Mouse (Mus musculus) forebrain, embryonic 13.5 days (tissue): ENCODE measurements around the gene Kirrel3. TPM values are rescaled to one million over a fixed set of nuclear protein-coding genes. Genes with fewer than 3 reads are reported as not detected.

Experiments used
- ATAC-seq: fragments of 200-750 bp; cut with Nextera tagmentation; 2 replicates; pipeline ENCODE4 v1.8.0; 2017
- H3K27ac ChIP-seq: fragments of 300-500 bp; sonication (generic); 2 replicates; pipeline ENCODE4 v1.5.1; 2015; ENCODE audit warnings: inconsistent platforms, mild to moderate bottlenecking, moderate library complexity
- H3K27me3 ChIP-seq: fragments of 300-500 bp; sonication (generic); 2 replicates; pipeline ENCODE4 v1.6.1; 2015; ENCODE audit warnings: mild to moderate bottlenecking, inconsistent platforms
- H3K36me3 ChIP-seq: fragments of 300-500 bp; sonication (generic); 2 replicates; pipeline ENCODE4 v1.6.1; 2015; ENCODE audit warnings: mild to moderate bottlenecking, inconsistent platforms; ENCODE audit not compliant: poor library complexity, severe bottlenecking
- H3K4me1 ChIP-seq: fragments of 300-500 bp; sonication (generic); 2 replicates; pipeline ENCODE4 v1.6.1; 2015; ENCODE audit warnings: inconsistent platforms
- H3K4me2 ChIP-seq: fragments of 300-500 bp; sonication (generic); 2 replicates; pipeline ENCODE4 v1.6.1; 2015; ENCODE audit warnings: inconsistent platforms, mild to moderate bottlenecking, moderate library complexity
- H3K4me3 ChIP-seq: fragments of 300-500 bp; sonication (generic); 2 replicates; pipeline ENCODE4 v1.5.1; 2015; ENCODE audit warnings: mild to moderate bottlenecking, inconsistent platforms
- H3K9ac ChIP-seq: fragments of 300-500 bp; sonication (generic); 2 replicates; pipeline ENCODE4 v1.6.1; 2015; ENCODE audit warnings: mild to moderate bottlenecking, inconsistent platforms
- H3K9me3 ChIP-seq: fragments of 300-500 bp; sonication (generic); replicated peaks from 2 replicates; pipeline ENCODE4 v1.6.1; 2016; ENCODE audit warnings: inconsistent platforms
- WGBS: fragments of 180-500 bp; shearing (Covaris S2); methylation state at CpG from one replicate; pipeline ENCODE4 v1.1.7; 2015; 5-methylcytosine and 5-hydroxymethylcytosine counted together
- polyA plus RNA-seq: library from polyadenylated mRNA; unstranded; fragments of >200 nt; fragmentation: Nextera tagmentation; extraction: Ambion mirVana; gene quantifications from 2 replicates; pipeline ENCODE4 v1.2.1, GENCODE M21; 2015

Gene Kirrel3
- polyA plus RNA-seq, 1 experiment from 2014 or later = 17.1 TPM

DNA sequence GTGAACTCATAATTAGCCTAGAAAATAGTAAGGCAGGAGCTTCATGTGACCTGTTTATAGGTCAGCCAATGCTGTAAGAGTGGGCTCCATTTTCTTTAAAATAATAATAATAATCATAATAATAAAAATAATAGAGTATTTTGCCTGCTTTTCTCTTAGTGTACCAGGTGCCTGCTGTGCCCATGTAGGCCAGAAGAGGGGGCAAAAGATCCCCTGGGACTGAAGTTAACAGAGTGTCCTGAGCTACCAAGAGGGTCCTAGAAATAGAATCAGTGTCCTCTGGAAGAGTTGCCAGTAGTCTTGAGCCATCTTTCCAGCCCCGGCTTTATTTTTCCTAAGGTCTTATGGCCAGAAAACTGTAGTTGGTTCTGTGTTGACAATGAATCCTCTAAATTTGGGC is 174.9 kb downstream of the Kirrel3 start:
- H3K9ac ChIP-seq = no peak overlapping the region
- H3K4me1 ChIP-seq = peaks cover 10% of the 10 kb centered on the region; the same call in 1 of the 2 replicates
- no peak overlapping the region for H3K27ac ChIP-seq
- no peaks in the 10 kb centered on the region for H3K9me3 ChIP-seq
- 89% methylated on average over 1 of the region's 1 CpGs for WGBS
- no peaks in the 10 kb centered on the region for H3K36me3 ChIP-seq
- peaks cover 23% of the 10 kb centered on the region for H3K27me3 ChIP-seq
- H3K4me2 ChIP-seq = no peak overlapping the region
- H3K4me3 ChIP-seq = no peak overlapping the region
- no peak for ATAC-seq

DNA sequence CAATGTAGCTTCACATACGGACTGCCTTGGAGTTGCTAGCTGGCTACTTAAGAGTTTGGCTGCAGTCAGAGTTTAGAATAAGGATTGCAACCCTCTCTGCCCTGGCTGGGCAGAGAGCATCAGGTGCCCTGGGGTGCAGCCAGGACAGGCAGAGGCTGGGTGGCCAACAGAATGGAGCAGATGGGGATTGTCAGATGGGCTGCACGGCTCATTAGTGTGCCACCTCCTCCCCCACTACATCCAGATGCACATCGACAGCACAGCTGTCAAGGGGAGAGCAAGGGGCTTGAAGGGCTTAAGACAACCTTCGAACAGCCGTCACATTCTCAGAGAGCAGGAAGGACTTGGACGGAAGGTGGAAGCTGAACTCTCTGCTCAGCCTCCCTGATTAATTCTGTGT is 177.7 kb downstream of the Kirrel3 start:
- Histone ChIP-seq H3K4me1 (peaks cover 19% of the 10 kb centered on the region), H3K27ac (no peak overlapping the region), H3K9ac (no peak overlapping the region), H3K9me3 (no peaks in the 10 kb centered on the region), H3K4me2 (no peak overlapping the region), H3K27me3 (peaks cover 41% of the 10 kb centered on the region), H3K36me3 (no peaks in the 10 kb centered on the region), H3K4me3 (no peak overlapping the region)
- ATAC-seq = no peak
- 46% methylated on average over 6 of the region's 6 CpGs for WGBS

DNA sequence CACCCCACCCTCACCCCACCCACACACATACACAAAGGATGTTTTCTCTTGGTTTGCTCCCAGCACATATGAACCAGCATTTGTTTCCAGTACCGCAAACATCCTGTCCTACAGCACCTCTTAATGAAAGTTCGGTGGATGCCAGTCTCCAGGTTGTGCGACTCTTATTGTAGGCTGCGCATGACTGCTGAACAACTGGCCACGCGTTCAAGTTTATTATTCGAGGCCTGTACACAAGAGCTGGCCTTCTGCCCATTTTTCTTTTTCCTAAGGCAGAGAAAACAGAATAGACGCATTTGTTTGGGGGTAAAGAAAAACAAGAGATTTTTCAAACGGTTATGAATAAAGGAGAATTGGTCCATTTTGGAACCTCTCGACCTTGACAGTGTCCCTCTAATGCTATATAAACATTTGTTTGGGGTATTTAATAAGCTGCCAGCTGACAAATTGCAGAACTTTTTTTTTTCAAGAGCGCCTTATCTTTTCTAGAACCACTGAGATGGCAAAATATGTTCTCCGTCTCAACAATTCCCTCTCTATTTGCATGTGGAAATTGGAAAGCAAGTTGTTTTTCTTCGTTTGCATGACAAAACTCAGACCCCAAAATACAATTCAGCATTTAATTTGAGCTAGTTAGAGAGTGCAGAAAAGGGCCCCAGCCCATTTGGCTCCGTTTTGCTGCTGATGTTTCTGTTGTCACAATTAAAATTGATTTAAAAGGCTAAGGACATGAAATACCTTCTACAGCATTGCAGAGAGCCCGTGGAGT is 179.9 kb downstream of the Kirrel3 start:
- 30% methylated on average over 15 of the region's 15 CpGs for WGBS
- H3K9ac ChIP-seq = no peak overlapping the region
- H3K27me3 ChIP-seq = peaks cover 54% of the 10 kb centered on the region
- H3K4me2 ChIP-seq = no peak overlapping the region
- no peaks in the 10 kb centered on the region for H3K36me3 ChIP-seq
- peaks cover 19% of the 10 kb centered on the region for H3K4me1 ChIP-seq
- H3K27ac ChIP-seq = no peak overlapping the region
- 0 out of 2 replicates have a peak, but pooled peaks have one; percentile 38 for ATAC-seq
- no peak overlapping the region for H3K4me3 ChIP-seq
- H3K9me3 ChIP-seq = no peaks in the 10 kb centered on the region

DNA sequence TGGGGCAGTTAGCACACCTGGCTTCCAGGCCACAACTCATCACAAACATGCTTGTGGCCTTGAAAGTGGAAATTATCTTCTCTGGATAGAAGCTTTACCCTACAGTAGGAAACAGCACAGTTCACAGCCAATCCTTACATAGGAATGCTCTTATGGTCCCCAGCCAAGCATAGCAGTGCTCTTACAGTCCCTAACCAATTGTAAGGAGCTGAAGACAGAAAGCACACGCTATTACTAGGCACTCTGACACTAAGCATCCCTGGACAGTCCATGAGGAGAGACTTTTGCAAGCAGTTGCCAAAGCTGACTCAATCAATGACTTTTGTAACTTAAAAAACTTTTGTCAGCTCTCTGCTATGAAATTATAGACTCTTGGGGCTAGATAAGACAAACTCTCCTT is 181.5 kb downstream of the Kirrel3 start:
- Histone ChIP-seq H3K27me3 (peaks cover 56% of the 10 kb centered on the region), H3K27ac (no peak overlapping the region), H3K9ac (no peak overlapping the region), H3K4me1 (peaks cover 19% of the 10 kb centered on the region), H3K4me3 (no peak overlapping the region), H3K36me3 (no peaks in the 10 kb centered on the region), H3K9me3 (no peaks in the 10 kb centered on the region), H3K4me2 (no peak overlapping the region)
- ATAC-seq = no peak
- WGBS = 94% methylated on average over 1 of the region's 1 CpGs

DNA sequence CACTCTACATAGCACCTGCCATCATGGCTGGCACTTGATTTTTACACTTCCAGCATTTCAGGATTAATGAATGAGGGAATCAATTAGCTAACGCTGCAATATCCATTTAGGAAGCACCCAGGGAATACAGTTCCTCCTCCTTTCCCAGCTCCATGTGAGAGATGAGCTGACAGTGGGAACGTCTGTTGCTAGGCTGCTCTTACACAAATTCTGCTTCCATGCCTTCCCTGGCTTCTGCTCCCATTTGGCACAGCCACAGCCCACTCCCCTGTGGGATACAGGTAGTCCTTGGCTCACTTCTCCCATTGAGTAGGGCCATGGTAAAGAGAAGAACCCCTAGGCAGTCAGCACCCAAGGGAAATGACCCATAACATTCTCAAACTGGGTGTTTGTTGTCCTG is 185.2 kb downstream of the Kirrel3 start:
- H3K9ac ChIP-seq = no peak overlapping the region
- H3K4me2 ChIP-seq = no peak overlapping the region
- no peak for ATAC-seq
- WGBS = 61% methylated on average over 2 of the region's 2 CpGs
- H3K27ac ChIP-seq = no peak overlapping the region
- no peak overlapping the region for H3K4me3 ChIP-seq
- H3K4me1 ChIP-seq = peaks cover 6% of the 10 kb centered on the region
- no peaks in the 10 kb centered on the region for H3K36me3 ChIP-seq
- H3K9me3 ChIP-seq = no peaks in the 10 kb centered on the region
- peaks cover 43% of the 10 kb centered on the region for H3K27me3 ChIP-seq

DNA sequence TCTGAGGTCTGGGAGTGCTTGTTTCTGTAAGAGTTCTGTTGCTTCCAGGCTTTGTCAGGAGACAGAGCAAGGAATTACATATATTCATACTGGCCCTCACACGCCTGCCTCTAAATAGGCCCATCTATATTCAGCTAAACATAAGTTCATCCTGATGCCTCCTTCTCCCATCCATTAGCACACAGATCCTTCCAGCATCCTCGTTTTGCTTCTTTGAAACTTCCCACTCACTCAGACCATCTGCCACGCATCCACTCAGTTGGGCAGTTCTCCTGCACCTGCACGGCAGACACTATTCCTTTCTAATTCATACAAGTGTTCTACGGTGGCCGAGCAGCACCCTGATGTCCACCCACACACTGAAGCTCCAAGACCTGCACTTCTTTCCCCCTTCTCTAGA is 201.1 kb downstream of the Kirrel3 start:
- no peak for ATAC-seq

DNA sequence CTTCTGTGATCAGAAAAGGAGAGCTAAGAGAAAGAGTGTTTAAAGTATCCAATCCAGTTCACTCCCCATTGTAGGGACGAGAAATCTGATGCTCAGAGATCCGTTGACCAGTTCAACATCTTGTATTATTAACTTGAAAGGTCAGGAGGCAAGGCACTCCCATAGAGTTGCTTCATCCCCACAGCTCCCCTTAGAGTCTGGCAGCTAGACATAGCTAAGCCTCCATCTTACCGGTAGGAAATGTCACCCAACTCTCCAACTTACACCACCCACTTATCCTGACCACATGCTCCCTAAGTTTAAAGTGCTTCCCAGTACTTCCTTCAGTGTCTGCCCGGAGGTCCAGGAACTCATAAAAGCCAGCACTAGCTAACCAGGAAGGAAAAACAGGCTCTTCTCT is 202.7 kb downstream of the Kirrel3 start:
- no peak overlapping the region for H3K27ac ChIP-seq
- no peak overlapping the region for H3K9ac ChIP-seq
- no peak for ATAC-seq
- H3K27me3 ChIP-seq = no peaks in the 10 kb centered on the region
- H3K4me2 ChIP-seq = no peak overlapping the region
- H3K36me3 ChIP-seq = no peaks in the 10 kb centered on the region
- H3K4me3 ChIP-seq = no peak overlapping the region
- H3K9me3 ChIP-seq = no peaks in the 10 kb centered on the region
- no peaks in the 10 kb centered on the region for H3K4me1 ChIP-seq
- 55% methylated on average over 4 of the region's 4 CpGs for WGBS

More for the DNA sequence above, 201.1 kb downstream of the Kirrel3 start:
- Histone ChIP-seq H3K4me3 (no peak overlapping the region), H3K27ac (no peak overlapping the region), H3K36me3 (no peaks in the 10 kb centered on the region), H3K9me3 (no peaks in the 10 kb centered on the region), H3K9ac (no peak overlapping the region), H3K27me3 (no peaks in the 10 kb centered on the region), H3K4me2 (no peak overlapping the region), H3K4me1 (no peaks in the 10 kb centered on the region)
- WGBS = 91% methylated on average over 6 of the region's 6 CpGs

DNA sequence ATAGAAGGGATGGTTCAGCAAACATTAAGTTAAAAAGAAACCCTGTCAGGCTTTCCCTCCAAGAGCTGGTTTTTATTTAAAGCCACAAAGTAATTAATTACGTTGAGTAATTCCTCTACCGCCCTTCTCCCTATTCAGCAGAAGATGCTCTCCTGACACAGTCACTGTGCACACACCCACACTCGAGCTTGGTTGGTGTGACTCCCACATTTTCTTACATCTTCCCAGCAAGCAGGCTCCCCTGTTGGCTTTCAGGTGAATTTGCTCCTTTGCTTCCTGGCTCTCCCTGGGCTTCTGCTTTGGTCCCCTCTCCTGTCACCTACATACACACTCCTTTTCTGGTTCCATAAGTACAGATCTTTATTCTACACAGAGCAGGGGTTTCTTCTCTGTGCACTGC is 203.7 kb downstream of the Kirrel3 start:
- ATAC-seq = no peak
- Histone ChIP-seq H3K27me3 (no peaks in the 10 kb centered on the region), H3K9me3 (no peaks in the 10 kb centered on the region), H3K36me3 (no peaks in the 10 kb centered on the region), H3K4me1 (no peaks in the 10 kb centered on the region), H3K4me3 (no peak overlapping the region), H3K9ac (no peak overlapping the region), H3K27ac (no peak overlapping the region), H3K4me2 (no peak overlapping the region)
- 77% methylated on average over 3 of the region's 3 CpGs for whole genome bisulfite sequencing

DNA sequence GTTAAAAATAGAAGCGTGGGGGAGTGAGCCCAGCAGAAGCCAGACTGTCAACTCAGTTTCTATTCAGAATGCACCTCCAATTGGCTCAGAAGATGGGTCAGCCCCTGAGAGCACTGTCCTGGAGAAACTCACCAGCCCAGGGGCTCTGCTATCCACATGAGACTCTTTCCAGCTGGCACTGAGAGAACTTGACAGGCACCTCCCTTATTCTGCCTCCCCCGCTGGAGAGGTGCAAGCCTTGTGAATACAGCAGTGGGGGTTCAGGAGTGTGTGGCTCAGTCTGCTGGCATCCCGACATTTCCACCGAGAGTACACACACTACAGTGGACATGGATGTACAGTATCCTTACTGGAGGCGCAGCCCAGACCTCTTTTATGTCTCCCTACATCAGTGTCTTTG is 210.0 kb downstream of the Kirrel3 start:
- Histone ChIP-seq H3K4me1 (no peaks in the 10 kb centered on the region), H3K27me3 (no peaks in the 10 kb centered on the region), H3K9ac (no peak overlapping the region), H3K4me3 (no peak overlapping the region), H3K36me3 (no peaks in the 10 kb centered on the region), H3K27ac (no peak overlapping the region), H3K9me3 (no peaks in the 10 kb centered on the region), H3K4me2 (no peak overlapping the region)
- WGBS = 70% methylated on average over 5 of the region's 5 CpGs
- no peak for ATAC-seq

DNA sequence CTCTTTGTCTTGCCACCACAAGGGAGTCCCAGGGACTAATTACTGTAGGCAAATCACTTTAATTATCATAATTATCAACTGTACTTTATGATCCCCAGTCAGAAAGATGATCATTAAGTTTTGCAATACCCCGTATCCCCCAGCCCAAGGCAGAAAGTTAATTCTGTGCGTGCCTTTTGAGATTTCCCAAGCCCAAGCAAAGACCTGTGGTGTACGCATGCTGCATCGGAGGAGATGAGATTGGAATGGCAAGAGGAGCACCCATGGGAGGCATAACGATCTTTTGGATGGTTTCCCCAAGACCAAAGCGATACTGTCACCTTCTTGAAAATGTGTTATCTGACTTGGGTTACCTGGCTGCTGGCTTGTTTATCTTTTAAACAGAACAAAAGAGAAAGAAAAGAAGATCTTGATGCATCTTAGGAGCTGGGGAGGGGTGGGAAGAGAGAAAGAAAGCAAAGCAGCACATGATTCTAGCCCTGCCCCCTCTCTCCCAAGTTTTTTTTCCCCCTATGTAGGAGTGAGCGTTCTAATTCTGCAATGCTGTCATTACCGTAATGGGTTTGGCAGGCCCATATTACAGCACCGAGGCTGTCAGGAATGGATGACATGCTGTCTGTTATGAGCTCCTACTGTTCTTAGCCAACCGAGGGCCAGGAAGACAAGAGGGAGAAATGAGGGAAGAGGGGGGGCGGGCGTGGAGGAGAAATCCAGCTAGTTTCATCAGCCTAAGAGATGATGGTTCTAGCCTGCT is 218.0 kb downstream of the Kirrel3 start:
- WGBS = 82% methylated on average over 12 of the region's 12 CpGs
- H3K9me3 ChIP-seq = no peaks in the 10 kb centered on the region
- H3K27me3 ChIP-seq = no peaks in the 10 kb centered on the region
- H3K36me3 ChIP-seq = no peaks in the 10 kb centered on the region
- H3K4me1 ChIP-seq = peaks cover 31% of the 10 kb centered on the region
- no peak overlapping the region for H3K9ac ChIP-seq
- no peak overlapping the region for H3K4me2 ChIP-seq
- H3K27ac ChIP-seq = peak overlapping the region; percentile 16; the same call in 1 of the 2 replicates
- ATAC-seq = peak; percentile 87
- H3K4me3 ChIP-seq = no peak overlapping the region

DNA sequence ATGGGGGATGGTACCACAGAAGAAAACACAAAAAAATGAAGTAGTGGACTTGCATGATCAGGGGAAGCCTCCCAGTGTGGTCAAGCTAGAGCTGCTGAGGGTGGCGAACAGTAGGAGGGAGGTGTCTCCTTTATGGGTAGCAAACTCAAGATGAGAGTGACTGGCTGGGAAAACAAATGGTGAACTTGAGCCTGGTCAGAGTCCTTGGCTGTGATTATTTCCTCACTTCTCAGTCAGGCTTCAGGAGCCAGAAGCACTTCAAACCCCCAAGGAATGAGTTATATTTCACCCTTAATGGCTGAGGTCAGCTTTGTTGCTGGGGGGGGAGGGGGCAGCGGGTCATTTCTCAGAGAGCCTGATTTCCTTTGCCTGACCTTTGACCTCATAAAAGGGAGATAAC is 218.7 kb downstream of the Kirrel3 start:
- no peak overlapping the region for H3K4me2 ChIP-seq
- peaks cover 31% of the 10 kb centered on the region for H3K4me1 ChIP-seq
- no peaks in the 10 kb centered on the region for H3K36me3 ChIP-seq
- no peaks in the 10 kb centered on the region for H3K9me3 ChIP-seq
- H3K4me3 ChIP-seq = no peak overlapping the region
- no peaks in the 10 kb centered on the region for H3K27me3 ChIP-seq
- WGBS = 89% methylated on average over 2 of the region's 2 CpGs
- no peak for ATAC-seq
- H3K9ac ChIP-seq = no peak overlapping the region
- H3K27ac ChIP-seq = no peak overlapping the region

DNA sequence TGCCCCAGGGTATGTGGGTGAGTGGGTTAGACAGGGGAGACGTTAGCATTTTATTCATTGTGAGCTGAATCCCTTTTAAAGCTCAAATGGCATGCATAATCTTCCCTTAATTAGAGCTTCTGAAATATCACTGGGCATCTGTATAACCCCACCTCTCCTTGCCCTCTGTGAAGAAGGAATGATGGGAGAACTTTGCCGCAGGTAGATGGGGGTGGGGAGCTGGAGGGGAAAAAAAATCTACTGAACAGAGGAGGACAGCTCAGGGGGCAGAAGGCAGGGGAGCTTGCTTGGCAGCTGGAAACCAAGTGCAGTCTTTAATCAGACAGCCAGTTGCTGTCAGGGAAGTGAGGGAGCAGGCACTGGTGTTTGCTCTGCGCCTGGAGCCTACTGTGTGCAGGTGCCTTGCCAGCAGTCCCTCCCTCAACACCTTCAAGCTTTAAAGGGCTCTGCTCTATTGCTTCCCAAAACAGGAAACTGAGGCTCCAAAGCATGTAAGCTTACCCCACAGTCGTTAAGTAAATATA is 220.7 kb downstream of the Kirrel3 start:
- no peak overlapping the region for H3K4me3 ChIP-seq
- WGBS = 41% methylated on average over 4 of the region's 4 CpGs
- H3K9ac ChIP-seq = no peak overlapping the region
- H3K27ac ChIP-seq = peak overlapping the region; percentile 44; the same call in 1 of the 2 replicates
- peak; percentile 33 for ATAC-seq
- H3K27me3 ChIP-seq = no peaks in the 10 kb centered on the region
- H3K4me2 ChIP-seq = no peak overlapping the region
- H3K9me3 ChIP-seq = no peaks in the 10 kb centered on the region
- no peaks in the 10 kb centered on the region for H3K36me3 ChIP-seq
- H3K4me1 ChIP-seq = peaks cover 33% of the 10 kb centered on the region
